Mouse (Mus musculus) ES-E14 (cell line): ENCODE measurements around the gene Tuba8. TPM values are rescaled to one million over a fixed set of nuclear protein-coding genes. Genes with fewer than 3 reads are reported as not detected.

Experiments
- DNase-seq: peaks from one replicate; pipeline ENCODE4 v3.0.0-alpha.2; 2013; ENCODE audit warnings: low read depth, low spot score
- H3K27ac ChIP-seq: 2 replicates; pipeline ENCODE4 v1.5.1; 2012; ENCODE audit warnings: low read depth, mild to moderate bottlenecking, low read length, moderate library complexity, mixed read lengths; ENCODE audit not compliant: poor library complexity, insufficient read depth, severe bottlenecking
- H3K36me3 ChIP-seq: 2 replicates; pipeline ENCODE4 v1.6.1; 2012; ENCODE audit warnings: mild to moderate bottlenecking, low read length, moderate library complexity, mixed read lengths; ENCODE audit not compliant: control insufficient read depth, poor library complexity, insufficient read depth, severe bottlenecking
- H3K4me1 ChIP-seq, 2 experiments: fragments of 150-350 bp in 1 of 2; sonication (generic) in 1 of 2; 2 replicates each; pipeline ENCODE4 v1.6.1; 2012; ENCODE audit warnings: low read length in 2 of 2, mild to moderate bottlenecking in 1 of 2, mixed read lengths in 1 of 2; ENCODE audit not compliant: control insufficient read depth in 2 of 2, insufficient read depth in 2 of 2, poor library complexity in 1 of 2
- H3K4me3 ChIP-seq, 2 experiments: fragments of 150-350 bp in 1 of 2; sonication (generic) in 1 of 2; 2 replicates each; pipeline ENCODE4 v1.5.1; 2012; ENCODE audit warnings: low read length in 2 of 2, low read depth in 1 of 2, mild to moderate bottlenecking in 1 of 2, mixed read lengths in 1 of 2; ENCODE audit not compliant: insufficient read depth in 1 of 2, poor library complexity in 1 of 2, severe bottlenecking in 1 of 2
- H3K9ac ChIP-seq: 2 replicates; pipeline ENCODE4 v1.6.1; 2012; ENCODE audit warnings: low read depth, mild to moderate bottlenecking, low read length, mixed read lengths; ENCODE audit not compliant: poor library complexity, insufficient read depth, severe bottlenecking
- H3K9me3 ChIP-seq: fragments of 150-350 bp; sonication (generic); 2 replicates; pipeline ENCODE4 v1.6.1; 2012; ENCODE audit warnings: low read depth, mild to moderate bottlenecking, low read length; ENCODE audit not compliant: control insufficient read depth, insufficient read depth
- CHD2 ChIP-seq: IDR thresholded peaks from 2 replicates; pipeline ENCODE4 v1.6.1; 2014; ENCODE audit warnings: mild to moderate bottlenecking, low read depth, low read length, inconsistent platforms
- HCFC1 ChIP-seq: IDR thresholded peaks from 2 replicates; pipeline ENCODE4 v1.6.1; 2012; ENCODE audit warnings: low read length, inconsistent platforms, borderline replicate concordance; ENCODE audit not compliant: insufficient read depth
- MAFK ChIP-seq: IDR thresholded peaks from 2 replicates; pipeline ENCODE4 v1.6.1; 2014; ENCODE audit warnings: mild to moderate bottlenecking, low read depth, low read length, inconsistent platforms; ENCODE audit not compliant: insufficient read depth
- ZC3H11A ChIP-seq: IDR thresholded peaks from 2 replicates; pipeline ENCODE4 v1.6.1; 2012; ENCODE audit warnings: low read depth, mild to moderate bottlenecking, inconsistent platforms, low read length, borderline replicate concordance
- ZNF384 ChIP-seq: IDR thresholded peaks from 2 replicates; pipeline ENCODE4 v1.6.1; 2012; ENCODE audit warnings: low read depth, low read length, inconsistent platforms
- in situ Hi-C, 2 experiments: fragments of 600-800 bp; cut with MboI; formaldehyde crosslinking; loops; one replicate each; pipeline ENCODE4 v1.15.1; 2025; ENCODE audit warnings: low sequenced_read_pairs in 2 of 2, inconsistent platforms in 1 of 2; ENCODE audit not compliant: unreplicated experiment in 2 of 2
- total RNA-seq: library from RNA; depleted of rRNA; stranded (reverse); fragments of 300-350 nt; gene quantifications from 2 replicates; pipeline ENCODE4 v1.2.3, GENCODE M21; 2012; rRNA removed

Gene Tuba8
- 0.37 and 0.62 TPM in 2 replicates for total RNA-seq

DNA sequence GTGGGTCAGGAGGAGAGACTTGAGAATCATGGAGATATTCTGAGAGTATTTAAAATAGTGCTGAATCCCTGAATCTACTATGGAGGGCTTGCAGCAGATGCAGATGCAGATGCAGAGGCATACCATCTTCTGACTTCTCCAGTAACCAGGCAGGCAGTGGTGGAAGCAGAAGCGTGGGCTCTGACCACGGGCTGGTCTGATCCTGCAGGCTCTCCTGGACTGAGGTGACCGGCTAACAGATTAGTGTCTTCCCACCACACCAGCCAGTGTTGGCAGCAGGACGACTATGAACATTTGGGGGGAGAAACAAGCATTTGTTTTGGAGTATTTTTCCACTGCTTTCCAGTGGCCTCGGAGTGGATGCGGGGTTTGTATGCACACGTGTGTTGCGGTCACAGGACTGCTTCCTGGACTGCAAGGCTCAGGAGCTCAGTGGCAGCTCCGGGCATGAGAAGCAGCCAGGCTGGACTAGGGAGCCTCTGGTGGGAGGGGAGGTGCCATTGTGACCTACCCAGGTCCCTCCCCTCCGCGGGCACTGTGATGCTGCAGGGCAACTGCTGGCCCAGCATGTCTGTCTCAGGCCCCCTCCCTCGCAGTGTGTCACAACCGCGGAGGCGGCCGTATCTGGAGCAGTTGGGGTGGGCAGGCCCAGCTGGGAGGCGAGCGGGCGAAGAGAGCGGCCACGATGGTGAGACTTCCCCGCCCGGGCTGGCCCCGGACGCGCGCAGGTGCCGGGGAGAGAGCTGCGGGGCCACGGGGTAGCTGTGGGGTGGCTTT lies at the start of gene Tuba8:
TSS of gene Tuba8 (plus strand) at position 548 of the 777 bp plus-strand sequence.
- no peak for TF ChIP-seq CHD2
- TF ChIP-seq MAFK: no peak
- TF ChIP-seq ZNF384: no peak
- no peak for TF ChIP-seq ZC3H11A
- no peak for TF ChIP-seq HCFC1
- H3K4me3 ChIP-seq: peak within 1 kb of the TSS; percentile 66 to 68
- DNase-seq: no peak

DNA sequence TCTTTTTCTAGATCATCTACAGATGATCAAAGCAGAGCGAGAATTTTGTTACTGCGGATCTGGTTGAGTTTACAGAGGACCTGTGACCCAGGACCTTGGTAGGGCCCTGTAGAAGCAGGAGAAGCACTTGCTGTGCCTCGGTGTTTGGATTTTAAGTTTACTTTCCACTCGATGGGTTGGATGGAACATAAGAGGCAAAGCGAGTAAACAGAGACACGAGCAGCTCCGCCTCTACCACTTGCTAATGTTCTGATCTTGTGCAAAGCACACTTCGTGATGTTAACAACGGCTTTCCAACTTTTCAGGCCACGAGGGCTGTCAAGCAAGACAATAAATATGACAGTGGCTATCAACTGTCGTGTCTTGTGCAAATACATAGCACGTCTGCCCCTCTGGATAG lies 47.9 kb upstream of the Tuba8 start:
- in situ Hi-C loops: no loop called here

More for the DNA sequence above, at the start of gene Tuba8:
- Histone ChIP-seq H3K36me3 (no peaks in the 10 kb centered on the region), H3K27ac (no peak within 1 kb of the TSS), H3K4me1 (peaks cover 0 to 5% of the 10 kb centered on the region in 2 experiments; a peak in 1 of 4 replicates), H3K9ac (0 out of 2 replicates have a peak within 1 kb of the TSS, but pooled peaks have one; percentile 29), H3K9me3 (no peaks in the 10 kb centered on the region)
- in situ Hi-C loops: no loop called here

DNA sequence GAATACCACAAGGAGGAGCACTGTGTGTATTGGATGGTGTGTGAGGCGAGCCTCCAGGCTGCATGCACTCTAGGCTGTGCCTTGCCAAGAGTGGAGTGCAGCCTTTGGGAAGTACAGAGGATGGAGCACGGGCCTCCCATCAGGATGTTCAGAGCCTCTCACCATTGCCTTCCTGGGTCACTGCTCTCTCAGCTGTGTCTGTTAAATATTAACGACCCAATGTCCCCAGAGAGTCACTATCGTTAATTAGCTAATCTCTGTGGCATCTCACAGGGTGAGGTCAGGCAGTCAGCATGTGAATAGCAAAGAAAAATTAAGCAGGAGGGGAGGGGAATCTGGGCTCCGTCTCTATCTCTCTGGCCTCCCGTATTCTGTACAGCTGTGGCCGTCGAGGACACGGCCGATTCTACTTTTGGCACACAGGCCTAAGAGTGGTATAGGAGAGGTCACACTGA lies 44.4 kb upstream of the Tuba8 start:
- TF ChIP-seq MAFK (no peak), HCFC1 (no peak), ZNF384 (no peak), ZC3H11A (no peak), CHD2 (no peak)
- in situ Hi-C loops: no loop called here
- no peaks in the 10 kb centered on the region for H3K36me3 ChIP-seq
- no peak for DNase-seq
- no peaks in the 10 kb centered on the region for H3K9me3 ChIP-seq
- no peak overlapping the region for H3K4me3 ChIP-seq
- no peaks in the 10 kb centered on the region; a peak in 1 of 4 replicates for H3K4me1 ChIP-seq
- no peak overlapping the region for H3K9ac ChIP-seq
- H3K27ac ChIP-seq: no peak overlapping the region

More for the DNA sequence above, 47.9 kb upstream of the Tuba8 start:
- no peaks in the 10 kb centered on the region for H3K9me3 ChIP-seq
- no peak overlapping the region for H3K27ac ChIP-seq
- no peak for DNase-seq
- TF ChIP-seq CHD2 (no peak), ZC3H11A (no peak), HCFC1 (no peak), MAFK (no peak), ZNF384 (no peak)
- H3K4me3 ChIP-seq: no peak overlapping the region
- H3K4me1 ChIP-seq: no peaks in the 10 kb centered on the region; a peak in 1 of 4 replicates
- no peak overlapping the region for H3K9ac ChIP-seq
- H3K36me3 ChIP-seq: no peaks in the 10 kb centered on the region

DNA sequence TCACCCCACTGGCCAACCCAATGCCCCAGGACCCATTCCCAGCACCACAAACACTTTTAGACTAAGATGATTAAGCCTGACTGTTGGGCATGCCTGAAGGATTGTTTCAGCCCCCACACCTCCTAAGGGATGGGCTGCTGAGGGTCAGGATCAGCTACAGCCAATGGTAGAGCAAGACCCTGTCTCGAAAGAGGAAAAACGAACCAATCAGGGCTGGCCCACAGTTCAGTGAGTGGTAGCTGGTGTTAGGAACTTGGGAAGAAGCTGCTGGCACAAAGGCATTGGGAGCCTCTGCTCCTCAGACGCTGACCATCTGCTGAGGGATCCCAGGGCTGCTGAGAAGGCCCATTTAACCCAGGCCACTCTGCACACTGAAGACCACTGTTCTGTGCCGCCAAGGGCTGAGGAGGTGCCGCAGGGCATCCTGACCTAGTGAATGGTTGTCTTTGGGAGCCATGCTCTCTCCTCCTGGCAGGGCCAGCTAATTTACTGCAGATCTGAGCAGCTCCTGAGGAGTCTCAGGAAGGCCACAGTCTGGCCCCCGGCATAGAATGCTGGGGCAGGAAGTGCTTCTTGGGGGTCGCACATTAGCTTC lies 43.0 kb upstream of the Tuba8 start:
- Histone ChIP-seq H3K9me3 (no peaks in the 10 kb centered on the region), H3K27ac (no peak overlapping the region), H3K4me1 (no peaks in the 10 kb centered on the region; a peak in 1 of 4 replicates), H3K9ac (peak overlapping the region; percentile 36; the same call in 1 of the 2 replicates), H3K4me3 (peak overlapping the region in 1 of 2 experiments; percentile 43; a peak in 3 of 4 replicates), H3K36me3 (no peaks in the 10 kb centered on the region)
- in situ Hi-C loops: no loop called here
- DNase-seq: no peak
- TF ChIP-seq HCFC1 (no peak), CHD2 (no peak), MAFK (no peak)
